ENCODE assay signal across 21 mouse cellular contexts in the genomic region with DNA sequence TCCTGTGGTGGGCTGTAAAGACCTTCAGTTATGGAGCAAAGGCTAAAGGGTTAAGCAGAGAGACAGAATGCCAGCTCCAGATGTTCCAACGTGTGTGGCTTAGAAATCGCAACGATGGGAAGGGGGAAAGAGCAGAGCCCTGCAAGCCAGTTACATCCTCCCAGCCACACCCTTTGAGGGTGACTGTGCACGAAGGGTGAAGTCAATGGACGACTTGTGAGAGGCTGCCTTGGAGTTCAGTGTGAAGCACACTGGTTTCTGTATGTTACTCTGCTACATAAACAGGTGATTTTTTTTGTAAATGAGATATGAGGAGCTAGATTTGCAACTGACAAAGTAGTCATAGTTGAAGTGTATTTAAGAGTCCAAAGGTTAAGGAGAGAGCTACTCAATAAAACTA. TPM values are rescaled to one million over a fixed set of nuclear protein-coding genes. Genes with fewer than 3 reads are reported as not detected.
"Had no signal": no experiment of that assay in that cellular context is flagged by ENCODE, and none has a peak within 500 bp of the region (broad histone marks: within the 10 kb centered on the region; RNA-seq: fewer than 3 reads in every experiment).

No protein-coding gene starts in this region.

- H3K36me3 ChIP-seq: limb, embryonic 10.5 days; limb, embryonic 13.5 days; liver, embryonic 12.5 days; liver, embryonic 15.5 days; lung, embryonic 15.5 days; midbrain, embryonic 12.5 days; midbrain, embryonic 15.5 days; neural tube, embryonic 12.5 days; neural tube, embryonic 15.5 days; stomach, embryonic 15.5 days had no signal

- H3K27ac ChIP-seq: kidney, postnatal 0 days; layer of hippocampus, adult 2 months; limb, embryonic 10.5 days; limb, embryonic 13.5 days; liver, embryonic 12.5 days; liver, embryonic 15.5 days; lung, embryonic 15.5 days; midbrain, embryonic 12.5 days; midbrain, embryonic 15.5 days; neural tube, embryonic 12.5 days; neural tube, embryonic 15.5 days; stomach, embryonic 15.5 days had no signal

- H3K9me3 ChIP-seq: limb, embryonic 10.5 days; limb, embryonic 13.5 days; liver, embryonic 12.5 days; liver, embryonic 15.5 days; lung, embryonic 15.5 days; midbrain, embryonic 12.5 days; midbrain, embryonic 15.5 days; neural tube, embryonic 12.5 days; neural tube, embryonic 15.5 days; stomach, embryonic 15.5 days had no signal

- H3K9ac ChIP-seq: limb, embryonic 13.5 days; liver, embryonic 12.5 days; liver, embryonic 15.5 days; lung, embryonic 15.5 days; midbrain, embryonic 12.5 days; midbrain, embryonic 15.5 days; neural tube, embryonic 12.5 days; neural tube, embryonic 15.5 days; stomach, embryonic 15.5 days had no signal

- ATAC-seq: liver, embryonic 12.5 days; midbrain, embryonic 15.5 days had no signal

- H3K4me2 ChIP-seq: limb, embryonic 13.5 days; liver, embryonic 12.5 days; liver, embryonic 15.5 days; lung, embryonic 15.5 days; midbrain, embryonic 12.5 days; midbrain, embryonic 15.5 days; neural tube, embryonic 12.5 days; neural tube, embryonic 15.5 days; stomach, embryonic 15.5 days had no signal

- H3K4me3 ChIP-seq: layer of hippocampus, adult 2 months; limb, embryonic 10.5 days; limb, embryonic 13.5 days; liver, embryonic 12.5 days; liver, embryonic 15.5 days; lung, embryonic 15.5 days; midbrain, embryonic 12.5 days; midbrain, embryonic 15.5 days; neural tube, embryonic 12.5 days; neural tube, embryonic 15.5 days; stomach, embryonic 15.5 days had no signal

- DNase-seq: kidney, postnatal 25 days; layer of hippocampus, adult 9-11 months; liver; lung, adult 18-20 months; lung, postnatal 10 days; lung, postnatal 36 days; right cerebral cortex, postnatal 14 days; right cerebral cortex, postnatal 4 days; thymus, postnatal 25 days had no signal

- H3K4me1 ChIP-seq: liver, embryonic 12.5 days; liver, embryonic 15.5 days; lung, embryonic 15.5 days; midbrain, embryonic 12.5 days; midbrain, embryonic 15.5 days; neural tube, embryonic 12.5 days; neural tube, embryonic 15.5 days; stomach, embryonic 15.5 days had no signal

- H3K27me3 ChIP-seq: limb, embryonic 13.5 days; liver, embryonic 12.5 days; liver, embryonic 15.5 days; lung, embryonic 15.5 days; midbrain, embryonic 12.5 days; midbrain, embryonic 15.5 days; neural tube, embryonic 12.5 days; neural tube, embryonic 15.5 days; stomach, embryonic 15.5 days had no signal

RNA-seq across cellular contexts. Expression of a gene that starts 33.5 kb away (rescaled TPM):
- polyA plus RNA-seq: midbrain, embryonic 15.5 days had no signal
